Mouse (Mus musculus): ENCODE measurements around the gene Htr3b. TPM values are rescaled to one million over a fixed set of nuclear protein-coding genes. Genes with fewer than 3 reads are reported as not detected.

Gene Htr3b
- 0.63 TPM for polyA plus RNA-seq (2014; fragmentation: Illumina TruSeq; extraction: RNeasy Lipid Tissue Mini Kit (QIAGEN cat#74804); ENCODE audit: low replicate concordance)

DNA sequence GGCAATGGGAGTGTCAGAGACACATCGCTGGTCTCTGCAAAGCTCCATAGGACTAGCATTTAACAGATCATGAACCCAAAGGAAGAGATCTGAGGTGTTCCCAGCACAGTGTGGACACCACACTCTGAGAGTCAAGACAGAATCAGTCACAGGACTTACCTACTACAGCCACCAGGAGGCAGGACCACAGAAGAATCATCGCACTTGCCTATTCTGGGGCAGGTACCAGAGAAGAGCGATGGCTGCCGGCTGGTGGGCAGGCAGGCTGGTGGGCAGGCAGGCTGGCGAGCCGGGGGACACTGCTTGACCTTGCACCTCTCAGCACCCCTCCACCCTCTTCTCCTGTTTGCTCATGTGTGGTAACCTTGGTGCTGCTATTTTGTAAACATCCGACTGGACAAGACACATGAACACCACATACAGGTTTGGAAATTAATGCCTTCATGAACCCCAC is at the start of gene Htr3b:
Gene Htr3b, minus strand, starts transcription at position 404 of the 454 bp plus-strand sequence.

DNA sequence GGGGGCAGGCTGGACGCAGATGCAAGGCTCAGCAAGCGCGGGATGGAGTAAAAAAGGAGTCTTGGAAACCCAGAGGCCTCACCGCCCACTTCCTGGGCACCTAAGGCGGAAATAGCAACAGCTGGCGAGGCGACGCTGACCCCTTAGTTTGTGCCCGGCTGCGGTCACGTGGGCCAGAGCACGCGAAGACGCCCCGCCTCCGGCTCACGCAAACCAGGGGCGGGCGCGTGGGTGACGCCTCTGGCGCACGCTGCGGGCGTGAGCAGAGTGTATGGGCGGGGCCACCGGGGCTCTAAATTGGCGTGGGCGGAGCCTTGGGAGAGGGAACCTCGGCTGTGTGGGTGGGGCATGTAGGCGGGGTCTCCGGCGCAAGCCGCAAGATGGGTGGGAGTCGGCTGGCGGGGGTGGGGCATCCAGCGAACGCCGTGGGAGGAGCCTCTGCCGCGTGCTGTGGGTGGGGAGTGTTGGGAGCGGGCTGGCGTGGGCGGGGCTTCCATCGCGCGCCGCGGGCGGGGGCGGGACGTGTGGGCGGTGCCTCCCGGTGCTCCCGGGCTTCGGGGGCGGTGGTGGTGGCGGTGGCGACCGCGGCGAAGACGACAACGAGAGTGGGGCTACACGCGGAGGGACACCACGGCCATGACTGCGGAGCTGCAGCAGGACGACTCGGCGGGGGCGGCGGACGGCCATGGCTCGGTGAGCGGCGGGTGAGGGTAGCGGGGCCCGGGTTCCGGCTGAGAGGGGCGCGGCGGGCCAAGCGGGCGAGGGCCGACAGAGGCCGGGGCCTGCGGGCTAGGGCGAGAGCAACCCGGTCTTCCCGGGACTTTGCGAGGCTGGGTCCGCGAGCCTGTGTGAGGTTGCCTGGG is 20.3 kb upstream of the Htr3b start, which contains the start of gene Usp28:
Gene Usp28, plus strand, starts transcription at position 531 of the 863 bp plus-strand sequence.

DNA sequence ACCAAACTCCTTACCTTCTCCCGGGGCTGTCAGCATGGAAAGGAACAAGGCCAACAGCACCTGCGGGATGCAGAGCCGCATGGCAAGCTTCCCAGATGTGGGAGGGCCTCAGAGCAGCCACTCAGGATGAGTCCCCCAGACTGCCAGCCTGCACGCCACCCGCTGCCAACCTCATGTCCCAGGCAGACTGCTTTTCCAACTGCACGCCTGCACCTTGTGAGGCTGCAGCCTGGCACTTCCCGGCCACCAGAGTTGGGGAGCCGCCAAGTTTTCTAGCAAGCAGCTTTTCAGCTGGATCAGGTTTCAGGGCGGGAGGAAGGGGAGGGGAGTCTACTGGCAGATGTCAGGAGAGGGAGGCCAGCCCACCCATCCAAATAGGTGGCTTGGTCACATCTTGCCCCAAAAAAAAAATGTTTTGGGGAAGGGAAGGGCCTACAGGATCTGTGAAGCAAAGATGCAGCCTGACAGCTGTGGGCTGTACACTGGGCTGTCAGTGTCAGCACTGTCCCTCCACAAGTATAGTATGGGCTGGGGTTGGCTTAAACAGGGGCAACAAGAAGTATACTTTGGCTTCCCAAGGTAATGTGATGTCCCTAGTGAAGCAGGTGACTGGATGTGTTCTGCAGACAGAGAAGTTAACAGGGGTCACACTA is 53.8 kb downstream of the Htr3b start, which contains the start of gene Htr3a:
Gene Htr3a, minus strand, starts transcription at position 215 of the 653 bp plus-strand sequence.

Other genes with a start within 250 kb of the Htr3b start
- 0.52 TPM for gene Zbtb16, start 128.8 kb downstream of the Htr3b start, polyA plus RNA-seq (2014; fragmentation: Illumina TruSeq; extraction: RNeasy Lipid Tissue Mini Kit (QIAGEN cat#74804); ENCODE audit: low replicate concordance)
- gene Htr3a, start 53.9 kb downstream of the Htr3b start, polyA plus RNA-seq (2014; fragmentation: Illumina TruSeq; extraction: RNeasy Lipid Tissue Mini Kit (QIAGEN cat#74804); ENCODE audit: low replicate concordance) = 2.6 TPM
- 7.4 TPM for gene Usp28, start 20.4 kb upstream of the Htr3b start, polyA plus RNA-seq (2014; fragmentation: Illumina TruSeq; extraction: RNeasy Lipid Tissue Mini Kit (QIAGEN cat#74804); ENCODE audit: low replicate concordance)
- gene Zw10, start 90.6 kb upstream of the Htr3b start, polyA plus RNA-seq (2014; fragmentation: Illumina TruSeq; extraction: RNeasy Lipid Tissue Mini Kit (QIAGEN cat#74804); ENCODE audit: low replicate concordance) = 21.5 TPM
- not detected for gene Tmprss5, start 116.3 kb upstream of the Htr3b start, polyA plus RNA-seq (2014; fragmentation: Illumina TruSeq; extraction: RNeasy Lipid Tissue Mini Kit (QIAGEN cat#74804); ENCODE audit: low replicate concordance)